Mouse (Mus musculus) urinary bladder, postnatal 14 days (tissue): Measurements from ENCODE around the gene Wwox.

Source experiments
- DNase-seq: peaks from one replicate; pipeline ENCODE4 v3.0.0; 2021; ENCODE audit warnings: low spot score

The Wwox gene

GRCm38 (mm10) chr8:114908086-114908485 is 468.6 kb downstream of the Wwox start:
- no peak for DNase-seq

- no peak for DNase-seq
These were observed 469.1 kb downstream of the Wwox start for GRCm38 (mm10) chr8:114908589-114908988.

GRCm38 (mm10) chr8:114909146-114909545 is 469.7 kb downstream of the Wwox start:
- no peak for DNase-seq

GRCm38 (mm10) chr8:114911031-114911580 is 471.7 kb downstream of the Wwox start:
- no peak for DNase-seq

GRCm38 (mm10) chr8:114923629-114924028 is 484.2 kb downstream of the Wwox start:
- DNase-seq, result no peak

- DNase-seq, result no peak
These were observed 488.0 kb downstream of the Wwox start for GRCm38 (mm10) chr8:114927412-114927811.

- DNase-seq, result no peak
These were observed 488.5 kb downstream of the Wwox start for GRCm38 (mm10) chr8:114927917-114928316.

GRCm38 (mm10) chr8:114929597-114929996 is 490.1 kb downstream of the Wwox start:
- no peak for DNase-seq

GRCm38 (mm10) chr8:114932071-114932630 is 492.7 kb downstream of the Wwox start:
- no peak for DNase-seq

- DNase-seq, result no peak
These were observed 493.8 kb downstream of the Wwox start for GRCm38 (mm10) chr8:114933248-114933647.

GRCm38 (mm10) chr8:114936887-114937286 is 497.4 kb downstream of the Wwox start:
- DNase-seq, result no peak

- no peak for DNase-seq
These were observed 499.9 kb downstream of the Wwox start for GRCm38 (mm10) chr8:114939338-114939737.

- DNase-seq, result no peak
These were observed 501.6 kb downstream of the Wwox start for GRCm38 (mm10) chr8:114941096-114941495.

- DNase-seq, result no peak
These were observed 502.2 kb downstream of the Wwox start for GRCm38 (mm10) chr8:114941644-114942043.

GRCm38 (mm10) chr8:114947921-114948320 is 508.5 kb downstream of the Wwox start:
- DNase-seq, result no peak

- no peak for DNase-seq
These were observed 517.1 kb downstream of the Wwox start for GRCm38 (mm10) chr8:114956377-114957168.

- peak; percentile 11 for DNase-seq
These were observed 519.1 kb downstream of the Wwox start for GRCm38 (mm10) chr8:114958437-114959107.

GRCm38 (mm10) chr8:114959406-114959805 is 520.0 kb downstream of the Wwox start:
- no peak for DNase-seq

GRCm38 (mm10) chr8:114962494-114962893 is 523.0 kb downstream of the Wwox start:
- DNase-seq, result no peak

- no peak for DNase-seq
These were observed 523.8 kb downstream of the Wwox start for GRCm38 (mm10) chr8:114963282-114963681.

GRCm38 (mm10) chr8:114964206-114964605 is 524.8 kb downstream of the Wwox start:
- DNase-seq, result no peak

GRCm38 (mm10) chr8:114968842-114969241 is 529.4 kb downstream of the Wwox start:
- DNase-seq, result no peak

- DNase-seq, result peak; percentile 76
These were observed 531.9 kb downstream of the Wwox start for GRCm38 (mm10) chr8:114971378-114971777.
